Mouse (Mus musculus): ENCODE data around the gene Stub1.

GRCm38 (mm10) chr17:25783086-25783485 lies 50.1 kb downstream of the Stub1 start:
- TF ChIP-seq CTCF (IDR thresholded peaks at IDR 0.05; ENCODE audit: control insufficient read depth, insufficient read depth, low read length): no peak
- no peak for TF ChIP-seq POLR2A (IDR thresholded peaks at IDR 0.05; ENCODE audit: borderline replicate concordance, control insufficient read depth, low read depth, low read length)

Data from bone marrow, adult 2 months (tissue).